Mouse (Mus musculus) kidney, postnatal 0 days (tissue): ENCODE data around the gene Ubqln4. TPM values are rescaled to one million over a fixed set of nuclear protein-coding genes. Genes with fewer than 3 reads are reported as not detected.
"Not testable (repeated sequence)": the region's sequence is repeated elsewhere in the genome, so short reads cannot be mapped to it uniquely, and the experiment has no call there.

Source experiments
- ATAC-seq: fragments of 200-750 bp; cut with Nextera tagmentation; replicated peaks from 2 replicates; pipeline ENCODE4 v1.8.0; 2017; ENCODE audit warnings: low read depth, moderate number of reproducible peaks, moderate TSS enrichment, moderate library complexity; ENCODE audit not compliant: low FRiP score
- DNase-seq: peaks from one replicate; pipeline ENCODE4 v3.0.0-alpha.2; 2016; ENCODE audit warnings: low spot score
- H3K27ac ChIP-seq: fragments of 300-500 bp; sonication (generic); 2 replicates; pipeline ENCODE4 v1.5.1; 2014; ENCODE audit warnings: mild to moderate bottlenecking
- H3K27me3 ChIP-seq: fragments of 300-500 bp; sonication (generic); 2 replicates; pipeline ENCODE4 v1.6.1; 2014; ENCODE audit warnings: low read length, mixed read lengths; ENCODE audit not compliant: insufficient read depth
- H3K36me3 ChIP-seq: fragments of 300-500 bp; sonication (generic); 2 replicates; pipeline ENCODE4 v1.6.1; 2014; ENCODE audit warnings: low read length, mixed read lengths; ENCODE audit not compliant: insufficient read depth
- H3K4me1 ChIP-seq: fragments of 300-500 bp; sonication (generic); replicated peaks from 2 replicates; pipeline ENCODE4 v1.6.1; 2014; ENCODE audit warnings: antibody characterized with exemption, low read length, mixed read lengths; ENCODE audit not compliant: insufficient read depth
- H3K4me2 ChIP-seq: fragments of 300-500 bp; sonication (generic); 2 replicates; pipeline ENCODE4 v1.6.1; 2014; ENCODE audit warnings: mild to moderate bottlenecking, low read length, moderate library complexity, mixed read lengths
- H3K4me3 ChIP-seq: fragments of 300-500 bp; sonication (generic); replicated peaks from 2 replicates; pipeline ENCODE4 v1.5.1; 2014; ENCODE audit warnings: low read depth, low read length
- H3K9ac ChIP-seq: fragments of 300-500 bp; sonication (generic); 2 replicates; pipeline ENCODE4 v1.6.1; 2014; ENCODE audit warnings: low read depth, low read length
- H3K9me3 ChIP-seq: fragments of 300-500 bp; sonication (generic); replicated peaks from 2 replicates; pipeline ENCODE4 v1.6.1; 2016; ENCODE audit warnings: low read length, inconsistent platforms, mixed read lengths
- CTCF ChIP-seq: IDR thresholded peaks from 2 replicates; pipeline ENCODE4 v1.5.1; 2016; ENCODE audit warnings: antibody characterized with exemption, low read depth, mild to moderate bottlenecking, moderate library complexity
- WGBS: fragments of 180-500 bp; shearing (Covaris S2); extraction: QIAGEN DNeasy Blood & Tissue Kit; methylation state at CpG from one replicate; pipeline ENCODE4 v1.1.7; 2014; 5-methylcytosine and 5-hydroxymethylcytosine counted together
- polyA plus RNA-seq: library from polyadenylated mRNA; unstranded; fragments of >200 nt; fragmentation: Nextera tagmentation; extraction: Ambion mirVana; gene quantifications from 2 replicates; pipeline ENCODE4 v1.2.1, GENCODE M21; 2015

Ubqln4 gene
- polyA plus RNA-seq, 1 experiment from 2014 or later: 35.1 TPM

- 35% methylated on average over 10 of the region's 10 CpGs for WGBS
- DNase-seq: no peak
- peaks cover 18% of the 10 kb centered on the region for H3K4me1 ChIP-seq
- H3K9me3 ChIP-seq: no peaks in the 10 kb centered on the region
- H3K9ac ChIP-seq: no peak overlapping the region
- H3K36me3 ChIP-seq: no peaks in the 10 kb centered on the region
- no peaks in the 10 kb centered on the region for H3K27me3 ChIP-seq
- no peak overlapping the region for H3K27ac ChIP-seq
- no peak overlapping the region for H3K4me2 ChIP-seq
- no peak for TF ChIP-seq CTCF
- no peak overlapping the region for H3K4me3 ChIP-seq
- no peak for ATAC-seq
These were observed 40.5 kb downstream of the Ubqln4 start for GRCm38 (mm10) chr3:88593893-88594580.

GRCm38 (mm10) chr3:88596547-88596946, 43.0 kb downstream of the Ubqln4 start:
- not testable (repeated sequence) for H3K9me3 ChIP-seq, H3K4me3 ChIP-seq, H3K4me2 ChIP-seq, H3K27me3 ChIP-seq, ATAC-seq, H3K9ac ChIP-seq, DNase-seq, H3K36me3 ChIP-seq, H3K27ac ChIP-seq
- peaks cover 15% of the 10 kb centered on the region for H3K4me1 ChIP-seq
- 90% methylated on average over 4 of the region's 4 CpGs for WGBS

GRCm38 (mm10) chr3:88602466-88602865, 48.9 kb downstream of the Ubqln4 start:
- no peaks in the 10 kb centered on the region for H3K36me3 ChIP-seq
- 68% methylated on average over 4 of the region's 4 CpGs for WGBS
- no peak overlapping the region for H3K9ac ChIP-seq
- H3K9me3 ChIP-seq: no peaks in the 10 kb centered on the region
- H3K4me3 ChIP-seq: no peak overlapping the region
- no peaks in the 10 kb centered on the region for H3K27me3 ChIP-seq
- no peak overlapping the region for H3K27ac ChIP-seq
- ATAC-seq (no peak), DNase-seq (no peak)
- no peaks in the 10 kb centered on the region; the same call in 1 of the 2 replicates for H3K4me1 ChIP-seq
- no peak overlapping the region for H3K4me2 ChIP-seq
- no peak for TF ChIP-seq CTCF

GRCm38 (mm10) chr3:88603714-88604161, 50.2 kb downstream of the Ubqln4 start:
- no peaks in the 10 kb centered on the region for H3K36me3 ChIP-seq
- H3K4me2 ChIP-seq: no peak overlapping the region
- peak; percentile 92 for TF ChIP-seq CTCF
- peak overlapping the region; percentile 50; the same call in 1 of the 2 replicates for H3K27ac ChIP-seq
- DNase-seq (peak; percentile 96), ATAC-seq (peak; percentile 76)
- no peaks in the 10 kb centered on the region for H3K9me3 ChIP-seq
- peaks cover 4% of the 10 kb centered on the region for H3K4me1 ChIP-seq
- H3K4me3 ChIP-seq: no peak overlapping the region
- H3K27me3 ChIP-seq: no peaks in the 10 kb centered on the region
- no peak overlapping the region for H3K9ac ChIP-seq
- WGBS: 16% methylated on average over 6 of the region's 6 CpGs

GRCm38 (mm10) chr3:88604863-88605262, 51.3 kb downstream of the Ubqln4 start:
- Histone ChIP-seq H3K27ac (no peak overlapping the region), H3K4me3 (no peak overlapping the region), H3K9ac (no peak overlapping the region), H3K27me3 (no peaks in the 10 kb centered on the region), H3K9me3 (no peaks in the 10 kb centered on the region), H3K4me1 (peaks cover 4% of the 10 kb centered on the region), H3K4me2 (no peak overlapping the region), H3K36me3 (no peaks in the 10 kb centered on the region)
- DNase-seq: no peak
- TF ChIP-seq CTCF: no peak
- 90% methylated on average over 7 of the region's 7 CpGs for WGBS
- ATAC-seq: no peak

GRCm38 (mm10) chr3:88605666-88606065, 52.1 kb downstream of the Ubqln4 start, which contains the start of gene Arhgef2:
Arhgef2 (plus strand) TSS chr3:88605966.
- not testable (repeated sequence) for H3K4me3 ChIP-seq, H3K27me3 ChIP-seq, H3K4me1 ChIP-seq, H3K9me3 ChIP-seq, H3K9ac ChIP-seq, H3K4me2 ChIP-seq, DNase-seq, H3K36me3 ChIP-seq, ATAC-seq, H3K27ac ChIP-seq
- WGBS: 86% methylated on average over 2 of the region's 2 CpGs
